Mouse (Mus musculus): ENCODE measurements around the gene Gm13040. TPM values are rescaled to one million over a fixed set of nuclear protein-coding genes. Genes with fewer than 3 reads are reported as not detected.
"Not testable (repeated sequence)": the region's sequence is repeated elsewhere in the genome, so short reads cannot be mapped to it uniquely, and the experiment has no call there.

The Gm13040 gene
- total RNA-seq (2015; ENCODE audit: low replicate concordance) (not detected in 2 replicates), total RNA-seq (2017; ENCODE audit: low replicate concordance) (not detected in 2 replicates)

- ATAC-seq (replicated peaks; ENCODE audit: low FRiP score, poor library complexity, severe bottlenecking) = not testable (repeated sequence)
These were observed at the start of gene Gm13040 for GRCm38 (mm10) chr4:143535654-143536053. Gene Gm13040, plus strand, starts transcription at chr4:143535954.

DNA sequence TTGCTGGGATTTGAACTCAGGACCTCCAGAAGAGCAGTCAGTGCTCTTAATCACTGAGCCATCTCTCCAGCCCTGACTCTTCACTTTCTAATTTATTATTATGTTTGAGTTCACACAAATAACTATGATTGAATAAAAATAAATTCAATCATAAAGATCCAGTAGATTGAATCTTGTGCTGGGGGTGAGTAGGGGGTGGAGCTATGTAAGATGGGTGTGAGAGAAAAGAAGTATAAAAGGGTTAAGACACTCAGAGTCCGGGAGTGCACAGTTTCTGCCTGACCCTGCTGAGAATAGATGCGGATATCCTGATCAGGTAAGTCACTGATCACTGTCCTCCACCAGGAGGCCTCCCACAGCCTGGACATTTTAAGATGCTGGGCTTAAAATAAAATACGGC, 24.7 kb upstream of the Gm13040 start, which contains the start of gene Gm13043:
Gm13043 (plus strand) TSS at position 301 of the 400 bp plus-strand sequence.
- ATAC-seq (replicated peaks; ENCODE audit: low FRiP score, poor library complexity, severe bottlenecking) = no peak

- not testable (repeated sequence) for ATAC-seq (replicated peaks; ENCODE audit: low FRiP score, poor library complexity, severe bottlenecking)
These were observed 15.6 kb downstream of the Gm13040 start, which contains the start of the genes BC080695 and Gm13057 for GRCm38 (mm10) chr4:143551400-143551799. Gene BC080695, plus strand, starts transcription at chr4:143551700. Gene Gm13057, plus strand, starts transcription at chr4:143551709.

Other genes starting within 250 kb of the Gm13040 start
- not detected in 2 replicates for gene Pdpn, start 236.4 kb upstream of the Gm13040 start, total RNA-seq (2015; ENCODE audit: low replicate concordance)
- not detected in 2 replicates for gene Pdpn, start 236.4 kb upstream of the Gm13040 start, total RNA-seq (2017; ENCODE audit: low replicate concordance)
- gene Lrrc38, start 186.2 kb upstream of the Gm13040 start, total RNA-seq (2015; ENCODE audit: low replicate concordance) = not detected in 2 replicates
- not detected in 2 replicates for gene Lrrc38, start 186.2 kb upstream of the Gm13040 start, total RNA-seq (2017; ENCODE audit: low replicate concordance)
- not detected in 2 replicates for gene Pramel1, start 141.5 kb upstream of the Gm13040 start, total RNA-seq (2015; ENCODE audit: low replicate concordance)
- not detected in 2 replicates for gene Pramel1, start 141.5 kb upstream of the Gm13040 start, total RNA-seq (2017; ENCODE audit: low replicate concordance)
- 2.1 and 5.0 TPM in 2 replicates for gene Pramef8, start 123.5 kb upstream of the Gm13040 start, total RNA-seq (2015; ENCODE audit: low replicate concordance)
- gene Pramef8, start 123.5 kb upstream of the Gm13040 start, total RNA-seq (2017; ENCODE audit: low replicate concordance) = 0.15 and 3.3 TPM in 2 replicates
- not detected in 2 replicates for gene Oog4, start 85.6 kb upstream of the Gm13040 start, total RNA-seq (2015; ENCODE audit: low replicate concordance)
- not detected in 2 replicates for gene Oog4, start 85.6 kb upstream of the Gm13040 start, total RNA-seq (2017; ENCODE audit: low replicate concordance)
- not detected in 2 replicates for gene Gm13043, start 24.6 kb upstream of the Gm13040 start, total RNA-seq (2015; ENCODE audit: low replicate concordance)
- not detected in 2 replicates for gene Gm13043, start 24.6 kb upstream of the Gm13040 start, total RNA-seq (2017; ENCODE audit: low replicate concordance)
- gene BC080695, start 15.7 kb downstream of the Gm13040 start, total RNA-seq (2015; ENCODE audit: low replicate concordance) = not detected in 2 replicates
- not detected in 2 replicates for gene BC080695, start 15.7 kb downstream of the Gm13040 start, total RNA-seq (2017; ENCODE audit: low replicate concordance)
- not detected in 2 replicates for gene Gm13057, start 15.8 kb downstream of the Gm13040 start, total RNA-seq (2015; ENCODE audit: low replicate concordance)
- gene Gm13057, start 15.8 kb downstream of the Gm13040 start, total RNA-seq (2017; ENCODE audit: low replicate concordance) = not detected in 2 replicates
- not detected in 2 replicates for gene Gm13083, start 79.0 kb downstream of the Gm13040 start, total RNA-seq (2015; ENCODE audit: low replicate concordance)
- not detected in 2 replicates for gene Gm13083, start 79.0 kb downstream of the Gm13040 start, total RNA-seq (2017; ENCODE audit: low replicate concordance)
- not detected in 2 replicates for gene Gm13088, start 121.3 kb downstream of the Gm13040 start, total RNA-seq (2015; ENCODE audit: low replicate concordance)
- not detected in 2 replicates for gene Gm13088, start 121.3 kb downstream of the Gm13040 start, total RNA-seq (2017; ENCODE audit: low replicate concordance)
- not detected in 2 replicates for gene Gm13089, start 166.8 kb downstream of the Gm13040 start, total RNA-seq (2015; ENCODE audit: low replicate concordance)
- not detected in 2 replicates for gene Gm13089, start 166.8 kb downstream of the Gm13040 start, total RNA-seq (2017; ENCODE audit: low replicate concordance)
- not detected in 2 replicates for gene Gm13078, start 183.5 kb downstream of the Gm13040 start, total RNA-seq (2015; ENCODE audit: low replicate concordance)
- gene Gm13078, start 183.5 kb downstream of the Gm13040 start, total RNA-seq (2017; ENCODE audit: low replicate concordance) = not detected in 2 replicates

Measured in erythroid progenitor cell, adult 5-6 weeks (primary cell).